Mouse (Mus musculus) hindbrain, postnatal 0 days (tissue): Measurements from ENCODE around the gene Hoxd11. TPM values are rescaled to one million over a fixed set of nuclear protein-coding genes. Genes with fewer than 3 reads are reported as not detected.

Source experiments
- ATAC-seq: fragments of 200-750 bp; cut with Nextera tagmentation; 2 replicates; pipeline ENCODE4 v1.8.0; 2017; ENCODE audit warnings: mild to moderate bottlenecking, moderate TSS enrichment, moderate library complexity
- DNase-seq: peaks from one replicate; pipeline ENCODE4 v3.0.0-alpha.2; 2015; ENCODE audit warnings: low spot score
- H3K27ac ChIP-seq: fragments of 300-500 bp; sonication (generic); 2 replicates; pipeline ENCODE4 v1.5.1; 2014; ENCODE audit warnings: mild to moderate bottlenecking
- H3K27me3 ChIP-seq: fragments of 300-500 bp; sonication (generic); 2 replicates; pipeline ENCODE4 v1.6.1; 2014; ENCODE audit warnings: low read length, mixed read lengths; ENCODE audit not compliant: insufficient read depth
- H3K36me3 ChIP-seq: fragments of 300-500 bp; sonication (generic); 2 replicates; pipeline ENCODE4 v1.6.1; 2014; ENCODE audit warnings: low read length, mixed read lengths; ENCODE audit not compliant: insufficient read depth
- H3K4me1 ChIP-seq: fragments of 300-500 bp; sonication (generic); 2 replicates; pipeline ENCODE4 v1.6.1; 2014; ENCODE audit warnings: antibody characterized with exemption, low read length, mixed read lengths; ENCODE audit not compliant: insufficient read depth
- H3K4me2 ChIP-seq: fragments of 300-500 bp; sonication (generic); 2 replicates; pipeline ENCODE4 v1.6.1; 2014; ENCODE audit warnings: low read depth, mild to moderate bottlenecking, low read length, moderate library complexity, mixed read lengths
- H3K4me3 ChIP-seq: fragments of 300-500 bp; sonication (generic); 2 replicates; pipeline ENCODE4 v1.5.1; 2014; ENCODE audit warnings: low read length
- H3K9ac ChIP-seq: fragments of 300-500 bp; sonication (generic); replicated peaks from 2 replicates; pipeline ENCODE4 v1.6.1; 2014; ENCODE audit warnings: mild to moderate bottlenecking, low read length, moderate library complexity, mixed read lengths
- H3K9me3 ChIP-seq: fragments of 300-500 bp; sonication (generic); 2 replicates; pipeline ENCODE4 v1.6.1; 2016; ENCODE audit warnings: low read length, mixed read lengths
- CTCF ChIP-seq: IDR thresholded peaks from 2 replicates; pipeline ENCODE4 v1.5.1; 2016; ENCODE audit warnings: antibody characterized with exemption, control low read depth, low read depth
- WGBS: fragments of 180-500 bp; shearing (Covaris S2); extraction: QIAGEN DNeasy Blood & Tissue Kit; methylation state at CpG from one replicate; pipeline ENCODE4 v1.1.7; 2014; 5-methylcytosine and 5-hydroxymethylcytosine counted together
- polyA plus RNA-seq: library from polyadenylated mRNA; unstranded; fragments of >200 nt; fragmentation: Nextera tagmentation; extraction: Ambion mirVana; gene quantifications from 2 replicates; pipeline ENCODE4 v1.2.1, GENCODE M21; 2015
- total RNA-seq: library from RNA; depleted of rRNA; stranded (reverse); fragments of >200 nt; gene quantifications from 2 replicates; pipeline ENCODE4 v1.2.3, GENCODE M21; 2014

Gene Hoxd11
- total and polyA plus RNA-seq, 2 experiments from 2014 or later = not detected

DNA sequence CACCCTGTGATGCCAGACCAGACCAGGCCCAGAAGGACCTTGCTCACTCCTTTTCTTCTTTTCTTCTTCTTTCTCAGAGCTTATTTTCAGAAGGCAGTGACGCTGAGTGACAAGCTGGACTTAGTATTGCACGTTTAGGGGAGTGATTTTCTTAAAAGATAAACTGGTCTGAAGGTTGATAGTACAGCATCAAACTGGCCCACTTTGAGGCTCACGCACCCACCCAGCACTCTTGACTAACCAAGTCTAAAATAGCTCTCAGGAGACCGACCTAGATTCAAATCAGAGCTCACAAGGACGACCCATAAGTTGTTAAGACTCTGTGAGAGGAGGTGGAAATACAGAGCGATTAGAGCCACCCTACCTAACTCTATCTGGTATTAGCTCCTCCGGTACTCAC lies 12.9 kb upstream of the Hoxd11 start:
- no peak for TF ChIP-seq CTCF
- H3K4me3 ChIP-seq = no peak overlapping the region
- no peak overlapping the region for H3K27ac ChIP-seq
- no peak for ATAC-seq
- H3K4me2 ChIP-seq = no peak overlapping the region
- no peaks in the 10 kb centered on the region for H3K36me3 ChIP-seq
- peaks cover 92% of the 10 kb centered on the region for H3K27me3 ChIP-seq
- WGBS = 5% methylated on average over 7 of the region's 7 CpGs
- no peaks in the 10 kb centered on the region for H3K9me3 ChIP-seq
- DNase-seq = no peak
- H3K4me1 ChIP-seq = no peaks in the 10 kb centered on the region
- no peak overlapping the region for H3K9ac ChIP-seq

DNA sequence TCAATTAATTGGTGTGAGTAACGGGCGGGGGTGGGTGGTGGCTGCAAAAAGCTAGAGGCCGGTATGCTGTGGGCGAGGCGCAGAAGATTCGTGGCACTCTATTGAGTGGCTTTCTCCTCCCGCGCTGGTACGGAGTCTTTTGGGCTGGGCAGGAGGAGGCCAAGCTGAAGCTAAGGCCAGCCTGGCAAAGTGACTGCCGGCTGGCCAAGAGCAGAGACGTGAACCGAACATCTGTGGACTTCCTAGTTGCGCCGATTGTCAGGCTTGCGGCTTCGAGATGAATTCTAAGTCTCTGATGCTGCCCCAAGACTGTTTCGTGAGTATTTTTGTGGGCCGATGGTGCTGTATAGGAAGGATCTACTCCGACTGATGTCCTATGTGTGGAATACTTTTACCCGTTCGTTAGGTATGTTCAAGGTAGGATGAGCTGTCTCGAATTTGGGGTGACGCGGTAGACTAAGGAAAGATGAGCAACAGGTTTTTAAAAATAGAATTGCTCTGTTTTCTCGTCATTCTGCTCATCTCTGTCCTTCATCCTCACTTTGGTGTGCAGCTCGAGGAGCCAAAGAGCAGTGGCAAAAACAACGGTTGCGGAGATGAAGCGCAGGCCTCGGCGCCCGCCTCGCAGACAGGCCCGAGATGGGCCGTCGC lies 12.0 kb upstream of the Hoxd11 start:
- Histone ChIP-seq H3K27ac (no peak overlapping the region), H3K4me3 (no peak overlapping the region), H3K36me3 (no peaks in the 10 kb centered on the region), H3K4me2 (no peak overlapping the region), H3K9me3 (no peaks in the 10 kb centered on the region), H3K4me1 (no peaks in the 10 kb centered on the region), H3K9ac (no peak overlapping the region), H3K27me3 (peaks cover 92% of the 10 kb centered on the region)
- DNase-seq = no peak
- no peak for ATAC-seq
- WGBS = 2% methylated on average over 36 of the region's 36 CpGs
- no peak for TF ChIP-seq CTCF

GRCm38 (mm10) chr2:74667842-74668357 lies 11.5 kb upstream of the Hoxd11 start, which contains the start of gene Hoxd13:
TSS of gene Hoxd13 (plus strand) at chr2:74668310.
- TF ChIP-seq CTCF = no peak
- ATAC-seq (peak; percentile 39; the same call in 1 of the 2 replicates), DNase-seq (no peak)
- peaks cover 92% of the 10 kb centered on the region for H3K27me3 ChIP-seq
- H3K36me3 ChIP-seq = no peaks in the 10 kb centered on the region
- peak within 1 kb of the TSS; percentile 43 for H3K4me2 ChIP-seq
- WGBS = under 1% methylated on average over 40 of the region's 51 CpGs
- no peak within 1 kb of the TSS for H3K27ac ChIP-seq
- H3K9me3 ChIP-seq = no peaks in the 10 kb centered on the region
- no peak within 1 kb of the TSS for H3K9ac ChIP-seq
- H3K4me1 ChIP-seq = no peaks in the 10 kb centered on the region
- H3K4me3 ChIP-seq = peak within 1 kb of the TSS; percentile 23

DNA sequence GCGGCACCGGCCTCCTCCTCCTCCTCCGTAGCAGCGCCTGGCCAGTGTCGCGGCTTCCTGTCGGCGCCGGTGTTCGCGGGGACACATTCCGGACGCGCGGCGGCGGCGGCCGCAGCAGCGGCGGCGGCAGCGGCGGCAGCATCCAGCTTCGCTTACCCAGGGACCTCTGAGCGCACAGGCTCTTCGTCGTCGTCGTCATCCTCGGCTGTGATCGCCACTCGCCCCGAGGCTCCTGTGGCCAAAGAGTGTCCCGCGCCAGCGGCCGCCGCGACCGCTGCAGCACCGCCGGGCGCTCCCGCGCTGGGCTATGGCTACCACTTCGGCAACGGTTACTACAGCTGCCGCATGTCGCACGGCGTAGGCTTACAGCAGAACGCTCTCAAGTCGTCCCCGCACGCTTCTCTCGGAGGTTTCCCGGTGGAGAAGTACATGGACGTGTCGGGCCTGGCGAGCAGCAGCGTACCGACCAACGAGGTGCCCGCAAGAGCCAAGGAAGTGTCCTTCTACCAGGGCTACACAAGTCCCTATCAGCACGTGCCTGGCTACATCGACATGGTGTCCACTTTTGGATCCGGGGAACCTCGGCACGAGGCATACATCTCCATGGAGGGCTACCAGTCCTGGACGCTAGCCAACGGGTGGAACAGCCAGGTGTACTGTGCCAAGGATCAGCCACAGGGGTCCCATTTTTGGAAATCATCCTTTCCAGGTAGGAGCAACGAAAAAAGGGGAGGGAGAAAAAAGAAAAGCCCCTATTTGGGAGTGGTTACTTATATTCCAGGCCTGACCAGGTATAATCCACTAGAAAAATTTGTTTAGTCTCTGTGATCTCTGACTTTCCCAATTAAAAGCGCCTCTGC lies 10.8 kb upstream of the Hoxd11 start:
- no peak for TF ChIP-seq CTCF
- H3K27me3 ChIP-seq = peaks cover 92% of the 10 kb centered on the region
- no peaks in the 10 kb centered on the region for H3K4me1 ChIP-seq
- no peak overlapping the region for H3K27ac ChIP-seq
- under 1% methylated on average over 72 of the region's 74 CpGs for WGBS
- no peak overlapping the region for H3K9ac ChIP-seq
- peak overlapping the region; percentile 43 for H3K4me2 ChIP-seq
- H3K9me3 ChIP-seq = no peaks in the 10 kb centered on the region
- DNase-seq = no peak
- H3K36me3 ChIP-seq = no peaks in the 10 kb centered on the region
- peak; percentile 38; the same call in 1 of the 2 replicates for ATAC-seq
- H3K4me3 ChIP-seq = peak overlapping the region; percentile 23

DNA sequence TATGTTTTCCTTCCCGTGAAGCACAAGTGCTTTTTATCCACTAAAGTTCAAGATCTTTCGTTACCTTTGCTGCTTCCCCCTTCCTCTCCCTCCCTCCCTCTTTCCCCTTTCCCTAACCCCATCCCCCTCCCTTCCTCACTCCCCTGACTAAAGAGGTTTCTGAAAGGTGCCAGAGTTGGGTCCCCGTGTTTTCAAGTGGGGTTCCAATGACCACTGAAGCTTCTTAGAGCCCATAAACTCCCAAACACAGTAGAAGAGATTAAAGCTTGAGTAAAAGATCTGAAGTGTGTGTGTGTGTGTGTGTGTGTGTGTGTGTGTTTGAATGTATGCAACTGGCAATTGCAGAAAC lies 10.2 kb upstream of the Hoxd11 start:
- 2% methylated on average over 3 of the region's 3 CpGs for WGBS
- Histone ChIP-seq H3K27me3 (peaks cover 92% of the 10 kb centered on the region), H3K9ac (no peak overlapping the region), H3K36me3 (no peaks in the 10 kb centered on the region), H3K4me1 (no peaks in the 10 kb centered on the region), H3K27ac (no peak overlapping the region), H3K9me3 (no peaks in the 10 kb centered on the region), H3K4me2 (no peak overlapping the region), H3K4me3 (no peak overlapping the region)
- no peak for TF ChIP-seq CTCF
- no peak for DNase-seq
- no peak for ATAC-seq

DNA sequence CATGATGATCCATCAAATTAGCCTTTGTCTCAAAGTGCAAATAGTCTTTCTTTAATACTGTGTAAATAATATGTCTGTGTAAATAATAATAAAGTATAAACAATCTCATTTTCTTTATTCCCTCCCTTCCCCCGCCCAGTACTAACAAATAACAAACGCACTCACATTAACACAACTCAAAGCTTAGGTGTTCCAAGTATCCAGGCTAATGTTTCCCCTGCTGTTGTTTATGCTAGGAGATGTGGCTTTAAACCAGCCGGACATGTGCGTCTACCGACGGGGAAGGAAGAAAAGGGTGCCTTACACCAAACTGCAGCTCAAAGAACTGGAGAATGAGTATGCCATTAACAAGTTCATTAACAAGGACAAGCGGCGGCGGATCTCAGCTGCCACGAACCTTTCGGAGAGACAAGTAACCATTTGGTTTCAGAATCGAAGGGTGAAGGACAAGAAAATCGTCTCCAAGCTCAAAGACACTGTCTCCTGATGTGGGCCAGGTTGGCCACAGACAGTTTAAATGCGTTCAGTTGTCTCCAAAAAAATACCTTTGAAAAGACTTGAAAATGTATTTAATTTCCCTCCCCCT lies 9.6 kb upstream of the Hoxd11 start:
- no peaks in the 10 kb centered on the region for H3K36me3 ChIP-seq
- TF ChIP-seq CTCF = no peak
- no peak overlapping the region for H3K27ac ChIP-seq
- no peaks in the 10 kb centered on the region for H3K4me1 ChIP-seq
- no peaks in the 10 kb centered on the region for H3K9me3 ChIP-seq
- DNase-seq (no peak), ATAC-seq (no peak)
- no peak overlapping the region for H3K9ac ChIP-seq
- WGBS = 3% methylated on average over 14 of the region's 14 CpGs
- peaks cover 92% of the 10 kb centered on the region for H3K27me3 ChIP-seq
- H3K4me2 ChIP-seq = no peak overlapping the region
- no peak overlapping the region for H3K4me3 ChIP-seq
